Mouse (Mus musculus) liver, adult 2 months (tissue): Measurements from ENCODE around the gene Gpc1.

ENCODE experiments used
- CTCF ChIP-seq: fragments of 200-500 bp; IDR thresholded peaks from 2 replicates; pipeline ENCODE4 v1.5.1; 2011; ENCODE audit warnings: low read depth, low read length, control low read depth
- POLR2A ChIP-seq: fragments of 200-500 bp; IDR thresholded peaks from 2 replicates; pipeline ENCODE4 v1.6.1; 2011; ENCODE audit warnings: low read length, control low read depth; ENCODE audit not compliant: insufficient read depth; ENCODE audit errors: extremely low read depth

GRCm38 (mm10) chr1:92872666-92873065, 41.2 kb downstream of the Gpc1 start:
- TF ChIP-seq CTCF (no peak), POLR2A (no peak)
